Mouse (Mus musculus): ENCODE measurements around the gene Ttc13. TPM values are rescaled to one million over a fixed set of nuclear protein-coding genes. Genes with fewer than 3 reads are reported as not detected.

Ttc13 gene
- polyA plus RNA-seq, 1 experiment from 2014 or later, result 61.4 TPM

DNA sequence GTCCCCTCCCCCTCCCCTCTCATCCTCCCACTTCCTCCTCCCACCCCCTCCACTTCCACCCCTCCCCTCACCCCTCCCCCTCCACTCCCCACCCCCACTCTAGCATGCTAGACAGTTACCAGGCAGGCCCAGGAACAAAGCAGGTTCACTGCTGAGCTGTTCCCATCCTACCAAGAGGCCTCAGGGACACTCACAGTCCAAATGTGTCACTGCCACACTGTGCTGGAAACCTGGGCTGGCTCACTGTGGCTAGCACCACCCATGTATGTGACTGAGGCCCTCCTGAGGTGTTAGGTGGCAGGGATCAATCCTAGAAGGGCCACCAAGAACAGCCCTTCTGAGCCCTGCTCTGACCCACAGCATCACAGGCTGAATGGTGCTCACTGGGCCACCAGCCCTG lies 73.5 kb downstream of the Ttc13 start:
- Histone ChIP-seq H3K27ac (peak overlapping the region; percentile 72), H3K4me1 (peaks cover 32% of the 10 kb centered on the region), H3K4me2 (replicated peaks) (no peak overlapping the region), H3K4me3 (no peak overlapping the region), H3K36me3 (peaks cover 15% of the 10 kb centered on the region), H3K9ac (no peak overlapping the region), H3K27me3 (no peaks in the 10 kb centered on the region), H3K9me3 (replicated peaks) (no peaks in the 10 kb centered on the region)
- ATAC-seq (ENCODE audit: low FRiP score), result no peak

DNA sequence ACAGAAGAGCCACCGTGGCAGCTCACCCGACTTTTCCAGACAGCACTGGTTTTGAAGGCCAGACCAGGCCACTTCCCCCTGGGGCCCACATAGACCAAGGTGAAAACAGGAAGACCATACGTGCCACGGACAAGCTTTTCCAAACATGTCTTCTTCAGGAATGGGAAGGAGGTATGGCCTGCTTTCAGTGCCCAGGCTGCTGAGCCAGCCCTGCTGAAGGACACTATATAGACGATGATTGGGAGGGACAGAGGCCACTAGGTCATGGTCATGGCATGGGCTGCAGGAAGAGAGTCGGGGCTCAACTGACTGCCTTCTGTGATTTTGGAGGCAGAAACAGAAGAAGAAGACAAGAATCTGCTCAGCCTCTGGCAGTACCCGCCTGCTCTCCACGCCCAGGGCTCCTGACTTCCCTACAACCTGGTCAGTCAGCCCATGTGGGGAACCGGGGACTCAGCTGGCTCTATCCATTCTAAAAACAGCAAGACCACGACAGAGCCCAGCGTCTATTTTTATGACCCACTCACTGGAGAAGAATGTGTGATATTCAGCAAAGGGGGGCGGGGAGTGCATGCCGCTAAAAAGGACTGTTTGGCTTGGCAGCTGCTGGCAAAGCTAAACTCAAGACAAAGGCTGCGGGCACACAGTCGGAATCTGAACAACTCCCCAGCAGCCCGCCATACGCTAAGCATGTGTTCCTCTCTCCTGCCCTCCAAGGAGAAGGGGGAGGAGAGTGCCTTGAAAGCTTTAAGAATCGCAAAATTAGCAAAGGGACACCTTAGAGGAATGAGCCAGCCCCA lies 78.0 kb downstream of the Ttc13 start:
- Histone ChIP-seq H3K4me1 (peaks cover 25% of the 10 kb centered on the region), H3K4me2 (replicated peaks) (no peak overlapping the region), H3K36me3 (peaks cover 20% of the 10 kb centered on the region), H3K27me3 (no peaks in the 10 kb centered on the region), H3K4me3 (no peak overlapping the region), H3K27ac (peak overlapping the region; percentile 71), H3K9me3 (replicated peaks) (no peaks in the 10 kb centered on the region), H3K9ac (peak overlapping the region; percentile 36; the same call in 1 of the 2 replicates)
- WGBS, result 58% methylated on average over 18 of the region's 18 CpGs
- peak; percentile 60; the same call in 1 of the 2 replicates for ATAC-seq (ENCODE audit: low FRiP score)

GRCm38 (mm10) chr8:124641599-124641998 lies 80.2 kb downstream of the Ttc13 start:
- ATAC-seq (ENCODE audit: low FRiP score), result no peak
- no peaks in the 10 kb centered on the region for H3K27me3 ChIP-seq
- no peak overlapping the region for H3K9ac ChIP-seq
- peaks cover 41% of the 10 kb centered on the region for H3K36me3 ChIP-seq
- H3K4me1 ChIP-seq, result peaks cover 16% of the 10 kb centered on the region
- H3K9me3 ChIP-seq (replicated peaks), result no peaks in the 10 kb centered on the region
- WGBS, result 95% methylated on average over 8 of the region's 8 CpGs
- H3K4me2 ChIP-seq (replicated peaks), result no peak overlapping the region
- H3K4me3 ChIP-seq, result no peak overlapping the region
- no peak overlapping the region for H3K27ac ChIP-seq

DNA sequence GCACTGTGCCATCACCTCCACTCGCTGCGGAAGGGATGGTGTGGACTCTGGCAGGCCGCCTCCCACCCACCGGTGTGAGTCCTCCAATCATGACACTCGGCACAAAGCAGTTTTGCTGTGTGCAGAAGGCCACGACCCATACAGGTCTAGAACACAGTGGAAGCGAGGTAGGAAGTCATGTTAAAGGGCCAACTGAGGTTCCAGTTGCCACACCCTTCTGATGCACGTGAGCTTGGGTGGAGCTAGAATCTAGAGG lies 86.6 kb downstream of the Ttc13 start:
- Histone ChIP-seq H3K36me3 (peaks cover 39% of the 10 kb centered on the region), H3K4me1 (no peaks in the 10 kb centered on the region), H3K9me3 (replicated peaks) (no peaks in the 10 kb centered on the region), H3K4me2 (replicated peaks) (no peak overlapping the region), H3K9ac (no peak overlapping the region), H3K27me3 (no peaks in the 10 kb centered on the region), H3K4me3 (no peak overlapping the region), H3K27ac (no peak overlapping the region)
- WGBS, result 91% methylated on average over 8 of the region's 8 CpGs
- ATAC-seq (ENCODE audit: low FRiP score), result no peak

- WGBS, result 77% methylated on average over 13 of the region's 13 CpGs
- ATAC-seq (ENCODE audit: low FRiP score), result no peak
- Histone ChIP-seq H3K9ac (no peak overlapping the region), H3K4me3 (no peak overlapping the region), H3K27ac (no peak overlapping the region), H3K9me3 (replicated peaks) (no peaks in the 10 kb centered on the region), H3K36me3 (peaks cover 38% of the 10 kb centered on the region), H3K4me1 (no peaks in the 10 kb centered on the region), H3K4me2 (replicated peaks) (no peak overlapping the region), H3K27me3 (no peaks in the 10 kb centered on the region)
Measured at GRCm38 (mm10) chr8:124634411-124635246, 87.2 kb downstream of the Ttc13 start.

- no peaks in the 10 kb centered on the region for H3K9me3 ChIP-seq (replicated peaks)
- H3K9ac ChIP-seq, result no peak overlapping the region
- no peak overlapping the region for H3K4me3 ChIP-seq
- WGBS, result 88% methylated on average over 14 of the region's 14 CpGs
- peaks cover 23% of the 10 kb centered on the region for H3K36me3 ChIP-seq
- no peak overlapping the region for H3K27ac ChIP-seq
- no peaks in the 10 kb centered on the region for H3K27me3 ChIP-seq
- ATAC-seq (ENCODE audit: low FRiP score), result no peak
- no peaks in the 10 kb centered on the region for H3K4me1 ChIP-seq
- no peak overlapping the region for H3K4me2 ChIP-seq (replicated peaks)
Measured at GRCm38 (mm10) chr8:124633001-124633703, 88.6 kb downstream of the Ttc13 start.

DNA sequence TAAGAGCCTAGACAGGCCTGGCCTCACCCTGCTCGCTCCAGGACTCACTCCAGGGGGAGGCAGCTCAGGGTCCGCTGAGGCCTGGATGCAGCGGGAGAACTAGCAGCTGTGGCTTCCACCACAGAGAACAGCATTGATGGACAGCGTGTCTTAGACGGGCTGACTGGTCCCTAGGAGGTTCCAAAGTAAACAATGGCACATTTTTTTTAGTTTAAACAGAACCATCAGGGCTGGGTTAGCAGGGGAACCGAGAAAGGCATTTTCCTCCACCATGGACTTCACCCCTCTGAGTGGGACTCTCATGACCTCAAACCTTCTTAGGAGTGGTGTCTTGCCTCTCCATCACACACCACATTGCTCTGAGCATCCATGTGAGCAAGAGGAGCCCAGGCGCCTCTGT lies 89.8 kb downstream of the Ttc13 start:
- ATAC-seq (ENCODE audit: low FRiP score), result no peak
- H3K27ac ChIP-seq, result no peak overlapping the region
- no peak overlapping the region for H3K4me2 ChIP-seq (replicated peaks)
- H3K4me1 ChIP-seq, result no peaks in the 10 kb centered on the region
- 56% methylated on average over 7 of the region's 7 CpGs for WGBS
- H3K4me3 ChIP-seq, result no peak overlapping the region
- no peak overlapping the region for H3K9ac ChIP-seq
- H3K9me3 ChIP-seq (replicated peaks), result no peaks in the 10 kb centered on the region
- peaks cover 12% of the 10 kb centered on the region for H3K36me3 ChIP-seq
- H3K27me3 ChIP-seq, result no peaks in the 10 kb centered on the region

DNA sequence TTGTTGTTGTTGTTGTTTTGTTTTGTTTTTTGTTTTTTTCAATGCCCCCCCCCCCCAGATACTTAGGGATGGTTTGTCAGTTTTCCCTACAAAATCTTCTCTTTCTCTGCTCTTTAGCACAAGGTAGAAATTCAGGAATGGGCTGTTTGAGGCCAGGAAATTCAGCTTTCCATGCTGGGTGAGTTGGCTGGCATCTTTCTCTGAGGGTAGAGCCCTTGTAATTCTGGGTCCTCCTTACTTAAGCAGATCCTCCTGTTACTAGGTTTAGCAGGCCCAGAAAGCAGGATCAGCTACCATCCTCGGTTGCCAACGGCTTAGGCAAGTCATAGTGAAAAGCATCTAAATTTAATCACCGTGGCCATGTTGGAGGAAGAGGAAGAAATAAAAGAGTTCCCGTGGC lies 90.9 kb downstream of the Ttc13 start:
- Histone ChIP-seq H3K27me3 (no peaks in the 10 kb centered on the region), H3K4me1 (no peaks in the 10 kb centered on the region), H3K9me3 (replicated peaks) (no peaks in the 10 kb centered on the region), H3K36me3 (peaks cover 3% of the 10 kb centered on the region), H3K4me3 (no peak overlapping the region), H3K9ac (no peak overlapping the region), H3K4me2 (replicated peaks) (no peak overlapping the region), H3K27ac (no peak overlapping the region)
- WGBS, result 84% methylated on average over 4 of the region's 4 CpGs
- ATAC-seq (ENCODE audit: low FRiP score), result no peak

- 82% methylated on average over 6 of the region's 6 CpGs for WGBS
- no peaks in the 10 kb centered on the region for H3K4me1 ChIP-seq
- H3K4me3 ChIP-seq, result no peak overlapping the region
- H3K9ac ChIP-seq, result no peak overlapping the region
- no peaks in the 10 kb centered on the region for H3K27me3 ChIP-seq
- H3K4me2 ChIP-seq (replicated peaks), result no peak overlapping the region
- no peaks in the 10 kb centered on the region for H3K36me3 ChIP-seq
- no peak for ATAC-seq (ENCODE audit: low FRiP score)
- H3K27ac ChIP-seq, result no peak overlapping the region
- no peaks in the 10 kb centered on the region for H3K9me3 ChIP-seq (replicated peaks)
Measured at GRCm38 (mm10) chr8:124630489-124630888, 91.3 kb downstream of the Ttc13 start.

GRCm38 (mm10) chr8:124626251-124626650 lies 95.5 kb downstream of the Ttc13 start:
- Histone ChIP-seq H3K9ac (no peak overlapping the region), H3K4me1 (no peaks in the 10 kb centered on the region; the same call in 1 of the 2 replicates), H3K27me3 (no peaks in the 10 kb centered on the region), H3K9me3 (replicated peaks) (no peaks in the 10 kb centered on the region), H3K36me3 (no peaks in the 10 kb centered on the region), H3K27ac (no peak overlapping the region), H3K4me2 (replicated peaks) (no peak overlapping the region), H3K4me3 (no peak overlapping the region)
- WGBS, result 86% methylated on average over 9 of the region's 9 CpGs
- no peak for ATAC-seq (ENCODE audit: low FRiP score)
